In genomic region chr11:72960723-72961071, GRCm38 (mm10) we compare ENCODE assay signal across 8 mouse cellular contexts. TPM values are rescaled to one million over a fixed set of nuclear protein-coding genes. Genes with fewer than 3 reads are reported as not detected.
A peak's percentile ranks its signal among the peaks of the same experiment; 100 is the strongest.
DNase-seq lines count a peak whose midpoint lies in the region; ATAC-seq and TF ChIP-seq lines count a peak whose summit lies in the region.

No protein-coding gene starts in this region.

- H3K4me3 ChIP-seq in heart, embryonic 16.5 days (ENCODE audit: low read length): peak overlapping the region; percentile 57
- H3K4me3 ChIP-seq in bone marrow macrophage, adult 2 months (ENCODE audit: insufficient read depth, low read length): peak overlapping the region; percentile 64
- H3K4me3 ChIP-seq in hindbrain, embryonic 15.5 days: peak overlapping the region; percentile 24
- peak overlapping the region; percentile 34 for H3K4me3 ChIP-seq in midbrain, embryonic 12.5 days

- H3K4me2 ChIP-seq in heart, embryonic 16.5 days (ENCODE audit: low read depth, low read length): peak overlapping the region; percentile 74
- peak overlapping the region; percentile 45 for H3K4me2 ChIP-seq in hindbrain, embryonic 15.5 days
- peak overlapping the region; percentile 44 for H3K4me2 ChIP-seq in midbrain, embryonic 12.5 days (replicated peaks)

- no peaks in the 10 kb centered on the region for H3K9me3 ChIP-seq in heart, embryonic 16.5 days (replicated peaks; ENCODE audit: control insufficient read depth, low read length)
- H3K9me3 ChIP-seq in hindbrain, embryonic 15.5 days: no peaks in the 10 kb centered on the region
- no peaks in the 10 kb centered on the region for H3K9me3 ChIP-seq in midbrain, embryonic 12.5 days

- H3K36me3 ChIP-seq in heart, embryonic 16.5 days (ENCODE audit: control insufficient read depth, insufficient read depth): no peaks in the 10 kb centered on the region
- no peaks in the 10 kb centered on the region for H3K36me3 ChIP-seq in hindbrain, embryonic 15.5 days
- no peaks in the 10 kb centered on the region for H3K36me3 ChIP-seq in midbrain, embryonic 12.5 days

- no peak for DNase-seq in heart, postnatal 25 days (ENCODE audit: low spot score)
- no peak for DNase-seq in urinary bladder, postnatal 4 days (ENCODE audit: low spot score in 2 of 2)
- DNase-seq in frontal cortex, postnatal 25 days (ENCODE audit: low spot score in 2 of 2): no peak
- DNase-seq in ovary, postnatal 14 days (ENCODE audit: low spot score): no peak

- peaks cover 15% of the 10 kb centered on the region for H3K27me3 ChIP-seq in heart, embryonic 16.5 days (ENCODE audit: control insufficient read depth, insufficient read depth, low read length)
- H3K27me3 ChIP-seq in hindbrain, embryonic 15.5 days: peaks cover 40% of the 10 kb centered on the region
- H3K27me3 ChIP-seq in midbrain, embryonic 12.5 days: peaks cover 52% of the 10 kb centered on the region

- TF ChIP-seq CTCF in bone marrow macrophage, adult 2 months (IDR thresholded peaks at IDR 0.05; ENCODE audit: low read depth, low read length): no peak

- H3K9ac ChIP-seq in heart, embryonic 16.5 days (ENCODE audit: low read length): no peak overlapping the region
- H3K9ac ChIP-seq in hindbrain, embryonic 15.5 days: no peak overlapping the region
- H3K9ac ChIP-seq in midbrain, embryonic 12.5 days (replicated peaks): no peak overlapping the region

- WGBS in heart, embryonic 16.5 days: 4% methylated on average over 15 of the region's 15 CpGs
- WGBS in hindbrain, embryonic 15.5 days: 4% methylated on average over 15 of the region's 15 CpGs
- 3% methylated on average over 15 of the region's 15 CpGs for WGBS in midbrain, embryonic 12.5 days

- intact Hi-C loops in heart, postnatal 25 days (cut with DNase I): loop anchor here (5.0 kb wide), 1 partner anchor 33 kb away; no protein-coding TSS in a partner anchor

- peaks cover 23% of the 10 kb centered on the region for H3K4me1 ChIP-seq in heart, embryonic 16.5 days (ENCODE audit: control insufficient read depth, insufficient read depth, low read length)
- H3K4me1 ChIP-seq in bone marrow macrophage, adult 2 months (ENCODE audit: control insufficient read depth, insufficient read depth, low read length): peaks cover 20% of the 10 kb centered on the region
- H3K4me1 ChIP-seq in hindbrain, embryonic 15.5 days (replicated peaks): peaks cover 9% of the 10 kb centered on the region
- H3K4me1 ChIP-seq in midbrain, embryonic 12.5 days: peaks cover 5% of the 10 kb centered on the region

- TF ChIP-seq POLR2A in bone marrow macrophage, adult 2 months (IDR thresholded peaks at IDR 0.05; ENCODE audit: borderline replicate concordance, low read depth, low read length): no peak

- no peak overlapping the region for H3K27ac ChIP-seq in heart, embryonic 16.5 days (ENCODE audit: low read length)
- H3K27ac ChIP-seq in bone marrow macrophage, adult 2 months (ENCODE audit: insufficient read depth, low read depth, low read length): no peak overlapping the region
- no peak overlapping the region for H3K27ac ChIP-seq in hindbrain, embryonic 15.5 days (replicated peaks)
- no peak overlapping the region for H3K27ac ChIP-seq in midbrain, embryonic 12.5 days (replicated peaks)

- ATAC-seq in heart, embryonic 16.5 days (replicated peaks; ENCODE audit: extremely low read depth, insufficient read depth, low FRiP score): 0 out of 2 replicates have a peak, but pooled peaks have one; percentile 1
- no peak for ATAC-seq in hindbrain, embryonic 15.5 days (ENCODE audit: low FRiP score, low read depth)
- ATAC-seq in midbrain, embryonic 12.5 days (ENCODE audit: low FRiP score, low read depth): no peak

RNA-seq across cellular contexts. Expression of gene Atp2a3, which starts 0.3 kb away (rescaled TPM):
- 9.0 and 14.9 TPM in 2 replicates for polyA plus RNA-seq in heart, embryonic 16.5 days (2015; fragmentation: Nextera tagmentation; extraction: Ambion mirVana)
- total RNA-seq in heart, postnatal 25 days (2021): 10 to 100 TPM; 11.5 to 12.2 TPM
- polyA plus RNA-seq in bone marrow macrophage, adult 2 months (2012; ENCODE audit: insufficient read depth, insufficient read length, missing spikeins): 6.7 TPM in 2 replicates
- polyA plus RNA-seq in hindbrain, embryonic 15.5 days (2015; fragmentation: Nextera tagmentation; extraction: Ambion mirVana): 1.6 and 2.5 TPM in 2 replicates
- 0.64 and 1.2 TPM in 2 replicates for polyA plus RNA-seq in midbrain, embryonic 12.5 days (2016; fragmentation: Nextera tagmentation; extraction: Ambion mirVana)

RNA-seq across cellular contexts. Expression of gene P2rx1, which starts 38.2 kb away (rescaled TPM):
- 3.0 and 5.6 TPM in 2 replicates for polyA plus RNA-seq in heart, embryonic 16.5 days (2015; fragmentation: Nextera tagmentation; extraction: Ambion mirVana)
- under 1 TPM; 0.29 to 0.50 TPM for total RNA-seq in heart, postnatal 25 days (2021)
- polyA plus RNA-seq in bone marrow macrophage, adult 2 months (2012; ENCODE audit: insufficient read depth, insufficient read length, missing spikeins): 0.39 TPM in 1 of 2 replicates, not detected in the other
- 0.39 and 0.73 TPM in 2 replicates for polyA plus RNA-seq in hindbrain, embryonic 15.5 days (2015; fragmentation: Nextera tagmentation; extraction: Ambion mirVana)
- polyA plus RNA-seq in midbrain, embryonic 12.5 days (2016; fragmentation: Nextera tagmentation; extraction: Ambion mirVana): 0.64 and 0.88 TPM in 2 replicates

RNA-seq across cellular contexts. Expression of gene Camkk1, which starts 58.1 kb away (rescaled TPM):
- 3.4 and 3.7 TPM in 2 replicates for polyA plus RNA-seq in heart, embryonic 16.5 days (2015; fragmentation: Nextera tagmentation; extraction: Ambion mirVana)
- 1 to 10 TPM in 1 of 2 experiments, under 1 TPM in 1; 0.95 to 1.2 TPM for total RNA-seq in heart, postnatal 25 days (2021)
- polyA plus RNA-seq in bone marrow macrophage, adult 2 months (2012; ENCODE audit: insufficient read depth, insufficient read length, missing spikeins): not detected in 2 replicates
- 32.2 and 32.4 TPM in 2 replicates for polyA plus RNA-seq in hindbrain, embryonic 15.5 days (2015; fragmentation: Nextera tagmentation; extraction: Ambion mirVana)
- 10.2 and 11.6 TPM in 2 replicates for polyA plus RNA-seq in midbrain, embryonic 12.5 days (2016; fragmentation: Nextera tagmentation; extraction: Ambion mirVana)
